Mouse (Mus musculus) granulocyte monocyte progenitor cell, adult 5-6 weeks (primary cell): ENCODE measurements around the gene Aar2. TPM values are rescaled to one million over a fixed set of nuclear protein-coding genes. Genes with fewer than 3 reads are reported as not detected.

Experiments used
- ATAC-seq: replicated peaks from 2 replicates; pipeline ENCODE4 v1.8.0; 2016; ENCODE audit warnings: mild to moderate bottlenecking, moderate TSS enrichment, inconsistent platforms; ENCODE audit not compliant: poor library complexity, severe bottlenecking
- total RNA-seq, 2 experiments: library from RNA; stranded (forward) in 1 of 2; stranded (reverse) in 1 of 2; fragments of 200-712, 200-1000 nt in 1 of 2; fragments of >200 nt in 1 of 2; fragmentation: Nextera tagmentation in 1 of 2; gene quantifications; 2 replicates each; pipeline ENCODE4 v1.2.3; 2014 to 2017

Gene Aar2
- total RNA-seq, 2 experiments from 2014 or later, result 13.3 to 15.2 TPM

DNA sequence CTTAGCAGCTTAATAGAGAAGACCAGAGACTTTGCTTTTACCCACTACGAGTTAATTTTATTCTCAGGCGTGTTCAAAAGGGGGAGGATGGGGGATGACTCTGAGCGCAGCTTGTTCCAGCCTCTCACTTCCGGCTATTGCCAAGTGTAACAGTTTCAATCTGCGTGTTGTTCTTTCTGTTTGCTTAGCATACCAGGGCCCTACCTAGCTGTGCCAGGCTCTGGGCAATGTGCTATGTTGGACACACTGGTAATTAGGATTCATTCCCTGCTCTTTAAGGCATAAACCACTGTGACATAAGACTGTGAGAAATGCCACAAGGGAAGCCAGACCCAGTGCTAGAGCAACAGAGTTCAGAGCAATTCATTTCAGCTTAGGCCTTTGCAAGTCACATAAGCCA lies 16.2 kb downstream of the Aar2 start:
- no peak for ATAC-seq

GRCm38 (mm10) chr2:156566512-156566911 lies 19.1 kb downstream of the Aar2 start:
- ATAC-seq, result no peak

DNA sequence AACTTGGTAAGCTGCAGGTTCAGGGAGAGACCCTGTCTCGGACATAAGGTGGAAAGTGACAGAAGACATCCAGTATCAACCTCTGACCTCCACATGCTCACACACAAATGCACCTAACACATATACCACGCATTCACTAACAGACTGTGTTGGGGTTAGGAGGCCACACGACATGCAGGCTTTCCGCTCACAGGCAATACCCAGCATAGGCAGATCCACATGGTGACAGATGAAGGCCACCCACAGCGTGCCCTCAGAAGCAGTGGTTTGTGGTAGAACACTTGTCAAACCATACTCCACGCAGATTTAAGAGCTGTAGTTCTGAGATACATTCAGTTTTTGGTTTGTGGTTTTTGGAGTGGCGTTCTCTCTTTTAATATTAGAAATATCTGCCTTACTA lies 21.3 kb downstream of the Aar2 start:
- ATAC-seq, result no peak

DNA sequence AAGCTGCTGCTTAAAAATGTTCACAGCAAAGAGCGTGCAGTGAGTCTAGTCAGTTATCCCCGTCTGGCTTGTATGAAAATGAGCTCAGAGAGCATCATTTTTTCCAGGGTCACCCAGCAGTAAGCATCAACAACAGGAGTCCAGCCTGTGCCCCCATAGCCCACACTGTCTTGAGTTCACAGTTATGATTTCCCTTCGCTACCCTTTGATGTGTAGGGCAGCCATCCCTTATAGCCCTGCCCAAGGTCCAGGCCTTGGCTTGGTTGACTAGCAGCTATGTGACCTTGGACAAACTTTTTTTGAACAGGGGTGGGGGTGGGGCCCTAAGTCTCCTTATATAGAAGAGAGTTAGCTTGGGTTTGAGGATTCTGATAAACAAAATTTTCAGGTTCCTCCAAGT lies 21.9 kb downstream of the Aar2 start:
- ATAC-seq, result no peak

GRCm38 (mm10) chr2:156571521-156571920 lies 24.1 kb downstream of the Aar2 start:
- no peak for ATAC-seq

- no peak for ATAC-seq
These were observed 29.6 kb downstream of the Aar2 start for GRCm38 (mm10) chr2:156576850-156577587.

DNA sequence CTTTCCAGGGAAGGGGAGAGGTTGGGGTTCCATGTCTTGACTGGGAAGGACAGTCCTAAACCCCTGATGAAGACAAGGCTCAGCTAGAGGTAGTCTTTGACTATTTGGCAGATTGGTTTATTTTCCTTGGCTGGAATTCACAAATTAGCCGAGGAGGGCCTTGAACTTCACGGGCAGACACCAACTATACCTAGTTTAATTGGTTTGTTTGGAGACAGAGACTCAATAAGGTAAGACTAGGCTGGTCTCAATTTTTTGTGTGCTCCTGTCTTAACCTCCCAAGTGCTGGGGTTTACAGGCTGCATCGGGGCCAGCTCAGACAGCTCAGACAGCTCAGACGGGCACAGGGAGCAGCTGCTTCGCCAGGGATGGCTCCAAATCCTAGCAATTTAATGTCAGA lies 33.1 kb downstream of the Aar2 start:
- no peak for ATAC-seq

DNA sequence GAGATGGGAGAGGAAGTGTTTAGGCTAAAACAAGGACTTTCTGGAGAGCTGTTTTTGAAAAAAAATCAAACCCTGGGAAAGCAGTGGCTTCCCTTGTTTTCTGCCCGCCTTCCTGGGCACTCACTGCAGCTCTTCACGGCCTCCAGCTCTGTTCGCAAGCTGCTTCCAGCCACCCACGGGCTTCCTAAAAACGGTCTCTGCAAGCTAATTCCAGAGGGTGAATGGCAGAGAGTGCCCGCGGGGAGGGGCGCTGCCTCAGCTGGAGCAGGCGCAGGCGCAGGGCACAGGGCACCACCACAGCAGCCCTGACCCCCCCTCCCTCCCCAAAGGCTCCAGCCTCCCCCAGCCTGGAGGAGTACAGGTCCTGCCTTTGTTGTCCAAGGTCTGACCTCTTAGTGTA lies 33.9 kb downstream of the Aar2 start:
- ATAC-seq, result no peak

DNA sequence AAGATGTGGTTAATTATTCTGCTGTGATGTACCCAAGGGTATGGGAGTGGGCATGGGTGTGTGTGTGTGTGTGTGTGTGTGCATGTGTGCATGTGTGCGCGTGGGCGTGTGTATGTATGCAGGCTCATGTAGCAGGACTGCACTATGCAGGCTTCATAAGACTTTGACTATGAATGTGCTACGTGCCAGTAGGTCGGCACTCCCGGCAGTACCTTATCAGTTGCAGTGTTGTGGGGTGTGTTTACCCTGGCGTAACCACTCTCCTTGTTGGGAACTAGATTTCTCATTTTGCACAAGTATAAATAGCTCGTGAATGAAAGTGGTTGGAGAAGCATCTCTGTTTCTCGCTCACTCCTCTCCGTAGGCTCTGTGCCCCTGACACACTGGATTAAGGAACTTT lies 35.5 kb downstream of the Aar2 start:
- no peak for ATAC-seq

- no peak for ATAC-seq
These were observed 36.9 kb downstream of the Aar2 start for GRCm38 (mm10) chr2:156584154-156584796.

GRCm38 (mm10) chr2:156584797-156585471 lies 37.5 kb downstream of the Aar2 start:
- no peak for ATAC-seq

GRCm38 (mm10) chr2:156589481-156589880 lies 42.1 kb downstream of the Aar2 start:
- ATAC-seq, result no peak

DNA sequence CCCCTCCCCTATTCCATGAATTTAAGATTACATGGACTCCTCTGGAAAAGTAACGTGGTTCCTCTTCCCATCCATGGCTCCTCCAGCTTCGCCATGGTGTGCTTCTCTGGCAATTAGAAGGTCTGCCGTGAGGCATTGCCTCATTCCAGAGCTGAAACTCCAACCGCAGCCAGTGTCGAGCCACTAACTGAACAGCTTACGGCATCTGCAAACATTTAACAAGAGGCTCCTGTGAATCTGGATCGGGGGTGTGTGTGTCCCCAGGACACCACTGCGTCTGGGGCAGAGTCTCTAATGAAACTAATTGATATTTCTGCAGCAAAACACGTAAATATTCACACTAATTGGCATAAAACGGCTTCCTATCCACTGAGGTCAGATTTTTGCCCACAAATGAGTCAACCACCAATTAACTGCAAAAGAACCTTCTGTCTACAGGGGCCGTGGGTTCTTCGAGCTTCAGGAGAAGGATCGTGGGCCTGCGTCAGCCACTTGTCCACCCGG lies 47.7 kb downstream of the Aar2 start:
- no peak for ATAC-seq

GRCm38 (mm10) chr2:156602581-156602980 lies 55.2 kb downstream of the Aar2 start:
- ATAC-seq, result no peak

DNA sequence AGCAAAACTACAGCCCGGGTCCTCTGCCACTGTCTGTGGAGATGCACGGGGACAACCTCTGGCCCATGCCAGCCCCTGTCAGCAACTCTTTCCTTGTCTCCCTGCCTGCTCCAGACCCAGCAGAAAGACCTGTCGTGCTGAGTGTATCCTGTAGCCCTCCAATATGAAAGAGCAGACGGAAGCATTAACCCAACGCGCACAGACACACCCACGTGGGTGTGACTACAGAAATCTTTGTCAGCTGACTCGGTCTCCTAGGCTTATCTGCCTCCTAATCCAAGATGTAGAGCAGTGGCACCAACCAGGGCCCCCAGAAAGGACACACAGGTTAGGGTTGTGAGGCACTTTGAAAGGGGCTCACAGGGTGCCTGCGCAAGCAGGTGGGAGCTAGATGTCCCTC lies 56.3 kb downstream of the Aar2 start:
- ATAC-seq, result no peak

DNA sequence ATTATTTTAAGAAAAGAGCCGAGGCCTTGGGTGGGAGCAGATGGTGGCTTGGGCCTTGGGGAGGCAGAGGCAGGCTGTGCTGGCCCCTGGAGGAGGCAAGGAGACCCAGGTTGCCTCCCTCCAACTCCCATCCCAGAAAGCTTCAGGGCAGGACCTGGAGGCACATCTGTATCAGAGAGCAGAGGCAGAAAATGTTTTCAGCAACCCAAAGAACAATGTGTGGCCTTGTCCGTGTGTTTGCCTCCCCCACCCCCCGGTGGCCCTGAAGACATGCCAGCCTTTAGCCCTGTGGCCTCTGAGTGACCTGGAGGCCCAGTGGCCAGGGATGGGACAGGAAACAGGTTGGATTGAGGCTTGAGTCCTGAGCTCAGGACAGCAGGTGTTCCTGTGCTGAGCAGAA lies 57.8 kb downstream of the Aar2 start:
- no peak for ATAC-seq

- ATAC-seq, result no peak
These were observed 58.6 kb downstream of the Aar2 start for GRCm38 (mm10) chr2:156605971-156606370.

- ATAC-seq, result no peak
These were observed 65.7 kb downstream of the Aar2 start for GRCm38 (mm10) chr2:156613081-156613540.

DNA sequence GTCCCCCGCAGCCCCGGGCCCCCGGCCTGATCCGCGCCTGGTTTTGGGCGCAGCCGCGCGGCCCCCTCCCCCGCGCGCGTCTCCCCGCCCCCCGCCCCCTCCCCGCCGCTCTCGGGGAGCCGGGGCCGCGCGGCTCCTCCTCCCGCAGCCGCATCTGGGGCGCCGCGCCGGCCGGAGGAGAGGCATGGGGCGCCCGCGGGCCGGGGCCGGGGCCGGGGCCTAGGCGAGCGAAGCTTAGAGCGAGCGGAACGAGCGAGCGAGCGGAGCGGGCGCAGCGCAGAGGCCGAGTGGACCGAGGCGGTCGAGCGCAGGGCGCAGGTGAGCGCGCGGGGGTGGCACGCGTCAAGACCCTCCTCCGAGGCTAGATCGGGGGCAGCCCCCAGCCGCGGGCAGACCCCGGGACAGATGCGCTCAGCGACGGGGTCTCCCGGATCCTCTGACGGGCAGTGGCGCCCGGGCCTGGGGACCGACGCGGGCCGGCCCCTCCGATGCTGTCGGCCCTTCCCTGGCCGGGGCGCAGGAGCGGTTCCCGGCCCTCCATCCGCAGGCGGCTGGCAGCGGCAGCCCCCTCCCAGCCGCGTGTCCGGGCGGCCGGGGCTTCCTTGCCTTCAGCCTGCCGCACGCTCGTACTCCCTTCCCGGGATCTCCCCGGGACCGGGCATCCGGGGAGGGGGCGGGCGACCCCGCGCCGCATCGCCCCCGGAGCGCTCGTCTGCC lies 66.3 kb downstream of the Aar2 start, which contains the start of gene Dlgap4:
Gene Dlgap4 (plus strand): TSS at position 165 of the 717 bp plus-strand sequence.
- ATAC-seq, result peak; percentile 36; the same call in 1 of the 2 replicates

GRCm38 (mm10) chr2:156614258-156614556 lies 66.8 kb downstream of the Aar2 start:
- no peak for ATAC-seq
